Mouse (Mus musculus) layer of hippocampus, adult 9-11 months (tissue): ENCODE measurements around the gene Pdzph1.

Experiments used
- DNase-seq: peaks from one replicate; pipeline ENCODE4 v3.0.0; 2022

The Pdzph1 gene

DNA sequence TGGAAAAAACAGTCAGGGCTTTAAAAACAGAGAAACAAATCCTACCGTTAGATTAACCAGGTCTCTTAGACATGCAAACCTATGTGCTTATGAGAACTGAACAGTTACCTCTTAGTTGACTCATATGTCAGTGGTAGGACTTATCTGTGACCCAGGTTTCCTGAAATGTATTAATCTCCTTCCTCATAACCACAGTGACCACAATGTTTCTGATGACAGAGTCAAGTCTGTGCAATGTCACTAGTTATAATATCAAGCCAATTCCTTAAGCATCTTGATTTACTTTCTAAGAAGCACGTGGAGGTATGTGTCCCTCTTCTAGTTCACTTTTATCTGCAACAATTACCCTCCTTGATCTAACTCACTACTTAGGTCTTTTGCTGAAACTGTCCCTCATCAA, 68.4 kb downstream of the Pdzph1 start:
- no peak for DNase-seq

- DNase-seq, result no peak
Observed at GRCm38 (mm10) chr17:58919927-58920326, 71.2 kb downstream of the Pdzph1 start.

DNA sequence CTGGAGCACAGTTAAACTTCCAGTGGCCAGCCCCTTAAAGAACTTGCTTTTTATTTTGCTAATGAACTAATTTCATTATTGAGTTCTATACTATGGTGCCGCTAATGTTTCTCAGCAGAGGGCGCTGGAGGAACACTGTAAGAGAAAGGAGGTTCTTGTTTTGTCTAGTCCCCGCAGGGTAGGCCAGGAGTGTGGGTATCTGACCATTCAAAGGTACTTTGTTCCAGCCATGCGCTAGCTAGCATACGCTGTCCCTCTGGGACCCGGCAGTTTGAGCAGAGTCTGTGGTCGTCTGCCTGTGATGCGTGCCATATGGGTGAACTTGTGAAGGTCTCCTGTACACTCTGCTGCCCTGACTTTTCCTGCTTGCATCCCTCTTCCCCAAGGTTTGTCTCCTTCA, 72.1 kb downstream of the Pdzph1 start:
- peak; percentile 17 for DNase-seq

- DNase-seq, result no peak
Observed at GRCm38 (mm10) chr17:58918539-58918938, 72.6 kb downstream of the Pdzph1 start.

GRCm38 (mm10) chr17:58911564-58911963, 79.6 kb downstream of the Pdzph1 start:
- DNase-seq, result no peak

GRCm38 (mm10) chr17:58909061-58909661, 82.0 kb downstream of the Pdzph1 start:
- no peak for DNase-seq

GRCm38 (mm10) chr17:58906001-58906400, 85.2 kb downstream of the Pdzph1 start:
- DNase-seq, result no peak

GRCm38 (mm10) chr17:58891488-58892210, 99.5 kb downstream of the Pdzph1 start:
- no peak for DNase-seq

DNA sequence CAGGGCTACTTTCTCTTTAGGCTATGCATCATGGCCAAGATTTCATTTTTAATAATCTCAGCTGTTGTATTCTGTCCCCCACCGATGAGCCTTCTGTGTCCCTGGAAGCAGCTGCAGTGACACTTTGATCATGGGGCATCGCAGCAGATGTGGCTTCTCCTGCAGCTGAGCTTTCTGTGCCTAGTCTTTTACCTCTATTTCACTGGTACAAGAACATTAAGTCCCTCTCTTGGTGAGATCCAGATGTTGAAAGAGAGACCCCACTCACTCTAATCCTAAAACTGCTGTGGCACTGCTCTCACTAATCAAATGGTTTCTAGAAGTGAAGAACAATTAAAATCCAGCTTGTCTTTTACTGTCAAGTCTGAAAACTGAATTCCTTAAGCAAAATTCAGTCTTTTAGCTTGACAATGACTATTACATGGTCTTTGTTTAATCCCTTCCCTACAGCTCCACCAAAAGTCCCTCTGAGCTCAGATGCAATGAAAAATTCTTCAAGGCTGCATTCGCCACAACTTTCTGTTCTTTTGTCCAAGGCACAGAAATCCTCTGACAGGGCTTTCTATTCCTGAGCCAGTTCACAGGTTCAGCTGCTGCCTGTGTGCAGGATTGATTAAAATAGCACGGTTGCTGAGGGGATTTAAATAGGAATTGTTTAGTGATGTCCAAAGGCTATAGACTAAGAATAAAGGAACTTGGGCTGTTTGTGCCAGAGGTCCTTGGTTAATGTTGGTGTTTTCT, 101.1 kb downstream of the Pdzph1 start:
- DNase-seq, result no peak

DNA sequence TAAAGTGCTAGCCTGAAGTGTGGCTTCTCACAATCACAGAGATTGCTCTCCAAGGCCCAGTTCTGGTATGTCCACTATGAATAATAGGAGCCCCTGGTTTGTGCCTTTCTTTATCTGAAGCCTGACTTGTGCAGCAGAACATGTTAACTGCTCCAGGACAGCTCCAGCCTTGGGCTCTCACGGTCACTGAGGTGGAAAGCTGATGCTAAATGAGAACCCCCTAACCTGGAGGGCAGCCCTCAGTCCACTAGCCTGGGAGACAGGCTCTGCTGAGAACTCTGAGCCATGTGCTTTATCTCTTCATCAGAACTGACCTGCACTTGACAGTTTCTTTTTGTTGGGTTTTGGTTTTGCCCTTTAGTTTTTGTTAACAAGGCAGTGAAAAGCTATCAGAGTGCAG, 106.8 kb downstream of the Pdzph1 start:
- DNase-seq, result no peak

DNA sequence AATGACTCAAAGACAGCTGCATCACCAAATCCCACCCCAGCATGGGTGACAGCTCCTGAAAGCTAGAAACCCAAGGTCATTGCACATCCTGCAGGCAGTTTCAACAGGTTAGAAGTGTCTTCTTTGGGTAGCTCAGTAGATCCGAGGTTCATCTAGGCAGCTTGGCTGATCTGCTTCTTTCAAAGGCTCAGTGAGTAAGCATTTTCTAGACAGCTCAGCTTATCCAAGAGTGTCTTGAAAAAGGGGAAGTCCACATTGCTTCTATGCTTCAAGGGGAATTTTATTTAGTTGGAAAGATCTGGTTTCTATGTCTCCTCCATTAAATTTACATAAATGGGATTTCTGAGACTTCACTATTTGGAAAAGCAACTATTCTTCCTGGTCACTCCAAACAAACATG, 117.8 kb downstream of the Pdzph1 start:
- DNase-seq, result no peak

- no peak for DNase-seq
Observed at GRCm38 (mm10) chr17:58870795-58871194, 120.4 kb downstream of the Pdzph1 start.
